Mouse (Mus musculus) small intestine, adult 2 months (tissue): ENCODE results near the gene Tmem234.

Experiments
- CTCF ChIP-seq: fragments of 200-500 bp; IDR thresholded peaks from 2 replicates; pipeline ENCODE4 v1.5.1; 2012; ENCODE audit warnings: low read depth, mild to moderate bottlenecking, control low read depth, inconsistent platforms, low read length, moderate library complexity, mixed read lengths; ENCODE audit not compliant: insufficient replicate concordance, insufficient read length; ENCODE audit errors: extremely low read depth
- POLR2A ChIP-seq: fragments of 200-500 bp; IDR thresholded peaks from 2 replicates; pipeline ENCODE4 v1.6.1; 2012; ENCODE audit warnings: low read depth, mild to moderate bottlenecking, control low read depth, inconsistent platforms, low read length, moderate library complexity

DNA sequence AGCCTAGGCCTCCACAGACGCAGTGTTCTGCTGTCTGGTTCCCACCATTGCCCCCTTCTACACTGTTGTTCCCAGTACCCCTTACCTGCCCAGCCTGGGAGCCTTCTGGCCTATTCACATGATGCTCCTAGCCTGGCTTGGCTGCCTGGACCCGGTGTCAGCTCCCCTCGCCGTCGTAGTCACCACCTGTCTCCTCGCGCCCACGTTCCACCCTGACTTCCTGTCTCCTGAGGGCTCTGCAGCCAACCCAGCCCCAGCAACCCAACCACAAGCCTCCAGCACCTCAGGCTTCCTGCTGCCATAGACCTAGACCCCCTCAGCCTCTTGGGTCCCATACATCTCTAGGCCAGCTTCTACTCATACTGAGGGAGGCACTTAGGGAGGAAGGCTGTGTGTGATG lies 27.0 kb upstream of the Tmem234 start, which contains the start of gene Lck:
- TF ChIP-seq CTCF = no peak
- TF ChIP-seq POLR2A = no peak
